Mouse (Mus musculus): Measurements from ENCODE around the gene Ston2. TPM values are rescaled to one million over a fixed set of nuclear protein-coding genes. Genes with fewer than 3 reads are reported as not detected.
A peak's percentile ranks its signal among the peaks of the same experiment; 100 is the strongest.
"Not testable (repeated sequence)": the region's sequence is repeated elsewhere in the genome, so short reads cannot be mapped to it uniquely, and the experiment has no call there.

The Ston2 gene
- polyA plus RNA-seq, 1 experiment from 2014 or later, result 11.0 TPM

- 74% methylated on average over 4 of the region's 4 CpGs for WGBS
- Histone ChIP-seq H3K4me1 (ENCODE audit: insufficient read depth, low read length) (0 out of 2 replicates have a peak, but pooled peaks cover 2% of the 10 kb centered on the region), H3K27ac (ENCODE audit: low read length) (no peak overlapping the region), H3K27me3 (ENCODE audit: insufficient read depth, low read length) (no peaks in the 10 kb centered on the region), H3K9me3 (ENCODE audit: low read length) (no peaks in the 10 kb centered on the region), H3K4me3 (ENCODE audit: low read length) (no peak overlapping the region), H3K9ac (replicated peaks; ENCODE audit: low read length) (no peak overlapping the region), H3K36me3 (ENCODE audit: insufficient read depth, low read length) (no peaks in the 10 kb centered on the region), H3K4me2 (replicated peaks; ENCODE audit: low read depth, low read length) (no peak overlapping the region)
- ATAC-seq (ENCODE audit: low FRiP score, low TSS enrichment), result peak; percentile 52; the same call in 1 of the 2 replicates
Measured at GRCm38 (mm10) chr12:91796774-91797173, 8.6 kb upstream of the Ston2 start.

GRCm38 (mm10) chr12:91793266-91793665, 5.1 kb upstream of the Ston2 start:
- H3K4me3 ChIP-seq (ENCODE audit: low read length), result no peak overlapping the region
- H3K9me3 ChIP-seq (ENCODE audit: low read length), result no peaks in the 10 kb centered on the region
- no peak overlapping the region for H3K9ac ChIP-seq (replicated peaks; ENCODE audit: low read length)
- no peaks in the 10 kb centered on the region for H3K36me3 ChIP-seq (ENCODE audit: insufficient read depth, low read length)
- 75% methylated on average over 8 of the region's 8 CpGs for WGBS
- no peak overlapping the region for H3K27ac ChIP-seq (ENCODE audit: low read length)
- 0 out of 2 replicates have a peak, but pooled peaks cover under 1% of the 10 kb centered on the region for H3K27me3 ChIP-seq (ENCODE audit: insufficient read depth, low read length)
- no peak for ATAC-seq (ENCODE audit: low FRiP score, low TSS enrichment)
- no peak overlapping the region for H3K4me2 ChIP-seq (replicated peaks; ENCODE audit: low read depth, low read length)
- 0 out of 2 replicates have a peak, but pooled peaks cover 3% of the 10 kb centered on the region for H3K4me1 ChIP-seq (ENCODE audit: insufficient read depth, low read length)

- no peak for ATAC-seq (ENCODE audit: low FRiP score, low TSS enrichment)
- H3K4me2 ChIP-seq (replicated peaks; ENCODE audit: low read depth, low read length), result no peak overlapping the region
- H3K27ac ChIP-seq (ENCODE audit: low read length), result no peak overlapping the region
- H3K4me1 ChIP-seq (ENCODE audit: insufficient read depth, low read length), result 0 out of 2 replicates have a peak, but pooled peaks cover 3% of the 10 kb centered on the region
- H3K9me3 ChIP-seq (ENCODE audit: low read length), result no peaks in the 10 kb centered on the region
- 58% methylated on average over 4 of the region's 4 CpGs for WGBS
- 0 out of 2 replicates have a peak, but pooled peaks cover 2% of the 10 kb centered on the region for H3K27me3 ChIP-seq (ENCODE audit: insufficient read depth, low read length)
- H3K4me3 ChIP-seq (ENCODE audit: low read length), result no peak overlapping the region
- H3K9ac ChIP-seq (replicated peaks; ENCODE audit: low read length), result no peak overlapping the region
- H3K36me3 ChIP-seq (ENCODE audit: insufficient read depth, low read length), result no peaks in the 10 kb centered on the region
Measured at GRCm38 (mm10) chr12:91791822-91792221, 3.6 kb upstream of the Ston2 start.

- Histone ChIP-seq H3K4me1 (ENCODE audit: insufficient read depth, low read length) (0 out of 2 replicates have a peak, but pooled peaks cover 3% of the 10 kb centered on the region), H3K4me3 (ENCODE audit: low read length) (no peak overlapping the region), H3K27ac (ENCODE audit: low read length) (no peak overlapping the region), H3K9me3 (ENCODE audit: low read length) (no peaks in the 10 kb centered on the region), H3K36me3 (ENCODE audit: insufficient read depth, low read length) (no peaks in the 10 kb centered on the region), H3K9ac (replicated peaks; ENCODE audit: low read length) (no peak overlapping the region), H3K4me2 (replicated peaks; ENCODE audit: low read depth, low read length) (no peak overlapping the region), H3K27me3 (ENCODE audit: insufficient read depth, low read length) (0 out of 2 replicates have a peak, but pooled peaks cover 2% of the 10 kb centered on the region)
- 60% methylated on average over 6 of the region's 6 CpGs for WGBS
- no peak for ATAC-seq (ENCODE audit: low FRiP score, low TSS enrichment)
Measured at GRCm38 (mm10) chr12:91789801-91790200, 1.6 kb upstream of the Ston2 start.

GRCm38 (mm10) chr12:91788446-91788845, 259 bp upstream of the Ston2 start:
- H3K4me2 ChIP-seq (replicated peaks; ENCODE audit: low read depth, low read length); H3K9ac ChIP-seq (replicated peaks; ENCODE audit: low read length); H3K4me3 ChIP-seq (ENCODE audit: low read length); H3K4me1 ChIP-seq (ENCODE audit: insufficient read depth, low read length); H3K27me3 ChIP-seq (ENCODE audit: insufficient read depth, low read length); H3K36me3 ChIP-seq (ENCODE audit: insufficient read depth, low read length); ATAC-seq (ENCODE audit: low FRiP score, low TSS enrichment); H3K27ac ChIP-seq (ENCODE audit: low read length); H3K9me3 ChIP-seq (ENCODE audit: low read length): not testable (repeated sequence)
- WGBS, result 70% methylated on average over 3 of the region's 3 CpGs

GRCm38 (mm10) chr12:91786355-91786754, 1.8 kb downstream of the Ston2 start:
- no peak overlapping the region for H3K4me2 ChIP-seq (replicated peaks; ENCODE audit: low read depth, low read length)
- H3K27ac ChIP-seq (ENCODE audit: low read length), result no peak overlapping the region
- no peaks in the 10 kb centered on the region for H3K9me3 ChIP-seq (ENCODE audit: low read length)
- WGBS, result 51% methylated on average over 10 of the region's 10 CpGs
- H3K36me3 ChIP-seq (ENCODE audit: insufficient read depth, low read length), result no peaks in the 10 kb centered on the region
- H3K4me3 ChIP-seq (ENCODE audit: low read length), result no peak overlapping the region
- peak; percentile 71 for ATAC-seq (ENCODE audit: low FRiP score, low TSS enrichment)
- 0 out of 2 replicates have a peak, but pooled peaks cover 2% of the 10 kb centered on the region for H3K27me3 ChIP-seq (ENCODE audit: insufficient read depth, low read length)
- no peaks in the 10 kb centered on the region for H3K4me1 ChIP-seq (ENCODE audit: insufficient read depth, low read length)
- H3K9ac ChIP-seq (replicated peaks; ENCODE audit: low read length), result no peak overlapping the region

GRCm38 (mm10) chr12:91781432-91781831, 6.8 kb downstream of the Ston2 start:
- 87% methylated on average over 5 of the region's 5 CpGs for WGBS
- H3K4me2 ChIP-seq (replicated peaks; ENCODE audit: low read depth, low read length), result no peak overlapping the region
- H3K36me3 ChIP-seq (ENCODE audit: insufficient read depth, low read length), result no peaks in the 10 kb centered on the region
- H3K4me1 ChIP-seq (ENCODE audit: insufficient read depth, low read length), result peaks cover 13% of the 10 kb centered on the region
- H3K27me3 ChIP-seq (ENCODE audit: insufficient read depth, low read length), result no peaks in the 10 kb centered on the region
- no peaks in the 10 kb centered on the region for H3K9me3 ChIP-seq (ENCODE audit: low read length)
- no peak overlapping the region for H3K27ac ChIP-seq (ENCODE audit: low read length)
- no peak overlapping the region for H3K9ac ChIP-seq (replicated peaks; ENCODE audit: low read length)
- no peak overlapping the region for H3K4me3 ChIP-seq (ENCODE audit: low read length)
- no peak for ATAC-seq (ENCODE audit: low FRiP score, low TSS enrichment)

GRCm38 (mm10) chr12:91780531-91780930, 7.7 kb downstream of the Ston2 start:
- no peak overlapping the region for H3K27ac ChIP-seq (ENCODE audit: low read length)
- no peaks in the 10 kb centered on the region for H3K36me3 ChIP-seq (ENCODE audit: insufficient read depth, low read length)
- peaks cover 13% of the 10 kb centered on the region for H3K4me1 ChIP-seq (ENCODE audit: insufficient read depth, low read length)
- 84% methylated on average over 3 of the region's 3 CpGs for WGBS
- no peak for ATAC-seq (ENCODE audit: low FRiP score, low TSS enrichment)
- no peak overlapping the region for H3K4me3 ChIP-seq (ENCODE audit: low read length)
- H3K27me3 ChIP-seq (ENCODE audit: insufficient read depth, low read length), result no peaks in the 10 kb centered on the region
- no peaks in the 10 kb centered on the region for H3K9me3 ChIP-seq (ENCODE audit: low read length)
- no peak overlapping the region for H3K4me2 ChIP-seq (replicated peaks; ENCODE audit: low read depth, low read length)
- no peak overlapping the region for H3K9ac ChIP-seq (replicated peaks; ENCODE audit: low read length)

GRCm38 (mm10) chr12:91779004-91779365, 9.2 kb downstream of the Ston2 start:
- peak overlapping the region; percentile 64 for H3K4me3 ChIP-seq (ENCODE audit: low read length)
- H3K27ac ChIP-seq (ENCODE audit: low read length), result peak overlapping the region; percentile 56
- H3K4me1 ChIP-seq (ENCODE audit: insufficient read depth, low read length), result peaks cover 13% of the 10 kb centered on the region
- no peaks in the 10 kb centered on the region for H3K27me3 ChIP-seq (ENCODE audit: insufficient read depth, low read length)
- peak overlapping the region; percentile 91 for H3K4me2 ChIP-seq (replicated peaks; ENCODE audit: low read depth, low read length)
- 1% methylated on average over 33 of the region's 35 CpGs for WGBS
- H3K9me3 ChIP-seq (ENCODE audit: low read length), result no peaks in the 10 kb centered on the region
- ATAC-seq (ENCODE audit: low FRiP score, low TSS enrichment), result peak; percentile 95
- peak overlapping the region; percentile 69 for H3K9ac ChIP-seq (replicated peaks; ENCODE audit: low read length)
- H3K36me3 ChIP-seq (ENCODE audit: insufficient read depth, low read length), result no peaks in the 10 kb centered on the region

GRCm38 (mm10) chr12:91778211-91779003, 9.8 kb downstream of the Ston2 start:
- peak; percentile 87 for ATAC-seq (ENCODE audit: low FRiP score, low TSS enrichment)
- Histone ChIP-seq H3K9me3 (ENCODE audit: low read length) (no peaks in the 10 kb centered on the region), H3K27me3 (ENCODE audit: insufficient read depth, low read length) (no peaks in the 10 kb centered on the region), H3K4me1 (ENCODE audit: insufficient read depth, low read length) (peaks cover 13% of the 10 kb centered on the region), H3K36me3 (ENCODE audit: insufficient read depth, low read length) (no peaks in the 10 kb centered on the region), H3K4me2 (replicated peaks; ENCODE audit: low read depth, low read length) (peak overlapping the region; percentile 91), H3K4me3 (ENCODE audit: low read length) (peak overlapping the region; percentile 64), H3K9ac (replicated peaks; ENCODE audit: low read length) (peak overlapping the region; percentile 69), H3K27ac (ENCODE audit: low read length) (peak overlapping the region; percentile 57)
- under 1% methylated on average over 50 of the region's 51 CpGs for WGBS

Data from kidney, embryonic 16.5 days (tissue).